Mouse (Mus musculus): ENCODE measurements around the gene Hist1h3i.

- TF ChIP-seq CTCF (IDR thresholded peaks at IDR 0.05; ENCODE audit: low read depth): no peak; the same call in 1 of the 2 replicates
- TF ChIP-seq EP300 (IDR thresholded peaks at IDR 0.05; ENCODE audit: low read depth): peak; percentile 81
These were observed 3.1 kb downstream of the Hist1h3i start, which contains the start of gene Hist1h1b for GRCm38 (mm10) chr13:21779767-21780731.
